Mouse (Mus musculus) myocyte (in vitro differentiated cells): ENCODE measurements at regions not wholly inside any gene's neighbourhood (a gene's known extent, or its start where the extent isn't known, plus 50 kb on each side); places are given as distances from the start of the nearest gene placed in this dataset.
A peak's percentile ranks its signal among the peaks of the same experiment; 100 is the strongest.
"Not testable (repeated sequence)": the region's sequence is repeated elsewhere in the genome, so short reads cannot be mapped to it uniquely, and the experiment has no call there.

Source experiments
- H3K27me3 ChIP-seq: one replicate; pipeline ENCODE4 v1.6.1; 2011; ENCODE audit not compliant: control insufficient read depth, insufficient read depth, insufficient read length
- H3K36me3 ChIP-seq: one replicate; pipeline ENCODE4 v1.6.1; 2011; ENCODE audit not compliant: control insufficient read depth, insufficient read depth
- H3K4me2 ChIP-seq: one replicate; pipeline ENCODE4 v1.6.1; 2011; ENCODE audit warnings: low read depth, control low read depth
- H3K4me3 ChIP-seq: one replicate; pipeline ENCODE4 v1.5.1; 2011; ENCODE audit warnings: mild to moderate bottlenecking, control low read depth, moderate library complexity
- H3K79me2 ChIP-seq: one replicate; pipeline ENCODE4 v1.6.1; 2011; ENCODE audit not compliant: control insufficient read depth, insufficient read depth
- H3ac ChIP-seq: one replicate; pipeline ENCODE4 v1.6.1; 2011; ENCODE audit not compliant: control insufficient read depth, insufficient read length
- CEBPB ChIP-seq: IDR thresholded peaks from 2 replicates; pipeline ENCODE4 v1.6.1; 2011; ENCODE audit warnings: mild to moderate bottlenecking, moderate library complexity; ENCODE audit not compliant: poor library complexity, insufficient read depth, severe bottlenecking
- E2F4 ChIP-seq: IDR thresholded peaks from one replicate; pipeline ENCODE4 v1.6.1; 2011; ENCODE audit warnings: mild to moderate bottlenecking, control low read depth, moderate library complexity; ENCODE audit not compliant: insufficient read depth
- MAX ChIP-seq: IDR thresholded peaks from one replicate; pipeline ENCODE4 v1.6.1; 2011; ENCODE audit warnings: low read depth, mild to moderate bottlenecking, control low read depth
- MYOD1 ChIP-seq, 3 experiments: IDR thresholded peaks; one replicate each; pipeline ENCODE4 v1.6.1; 2011; ENCODE audit warnings: control low read depth in 2 of 3, low read depth in 2 of 3, mild to moderate bottlenecking in 2 of 3, moderate library complexity in 1 of 3; ENCODE audit not compliant: insufficient read length in 2 of 3, control insufficient read depth in 1 of 3
- MYOG ChIP-seq, 3 experiments: IDR thresholded peaks; one replicate each; pipeline ENCODE4 v1.6.1; 2011; ENCODE audit warnings: control low read depth in 2 of 3, low read depth in 2 of 3, mild to moderate bottlenecking in 2 of 3; ENCODE audit not compliant: insufficient read length in 2 of 3, control insufficient read depth in 1 of 3, insufficient read depth in 1 of 3
- POLR2A ChIP-seq: IDR thresholded peaks from one replicate; pipeline ENCODE4 v1.6.1; 2011; ENCODE audit warnings: low read depth, mild to moderate bottlenecking, control low read depth, moderate library complexity; ENCODE audit not compliant: insufficient read length
- POLR2AphosphoS2 ChIP-seq: IDR thresholded peaks from one replicate; pipeline ENCODE4 v1.6.1; 2011; ENCODE audit warnings: low read depth, control low read depth; ENCODE audit not compliant: insufficient read length
- REST ChIP-seq: IDR thresholded peaks from one replicate; pipeline ENCODE4 v1.6.1; 2011; ENCODE audit warnings: mild to moderate bottlenecking, control low read depth, moderate library complexity; ENCODE audit not compliant: insufficient read depth, insufficient read length
- SRF ChIP-seq: IDR thresholded peaks from one replicate; pipeline ENCODE4 v1.6.1; 2011; ENCODE audit warnings: low read depth; ENCODE audit not compliant: control insufficient read depth, insufficient read length
- TCF12 ChIP-seq: IDR thresholded peaks from one replicate; pipeline ENCODE4 v1.6.1; 2011; ENCODE audit warnings: mild to moderate bottlenecking, control low read depth; ENCODE audit not compliant: poor library complexity, insufficient read depth, severe bottlenecking
- TCF3 ChIP-seq: IDR thresholded peaks from one replicate; pipeline ENCODE4 v1.6.1; 2011; ENCODE audit warnings: low read depth, control low read depth; ENCODE audit not compliant: insufficient read length
- USF1 ChIP-seq: IDR thresholded peaks from one replicate; pipeline ENCODE4 v1.6.1; 2011; ENCODE audit warnings: low read depth, mild to moderate bottlenecking, control low read depth, moderate library complexity

DNA sequence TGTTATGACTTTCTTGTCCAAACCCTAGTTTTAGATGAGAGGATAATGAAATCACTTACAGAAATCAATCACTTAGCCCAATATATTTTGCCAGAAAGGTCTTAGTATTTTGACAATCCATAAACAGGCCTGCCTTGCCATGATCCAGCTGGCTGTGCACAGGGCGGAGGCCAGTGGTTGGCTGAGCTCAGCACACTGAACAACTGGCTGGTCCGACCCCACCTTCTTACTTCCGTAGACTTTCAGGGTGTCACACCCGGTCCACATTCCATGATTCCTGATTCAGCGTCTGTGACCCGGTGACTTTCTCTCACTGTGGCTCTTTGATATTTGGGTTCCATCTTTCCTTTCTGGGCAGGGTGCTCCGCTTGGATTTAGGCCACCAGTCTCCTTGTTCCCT is 133.8 kb downstream of the Phlda1 start:
- Histone ChIP-seq H3K36me3 (no peaks in the 10 kb centered on the region), H3K27me3 (no peaks in the 10 kb centered on the region), H3ac (no peak overlapping the region), H3K4me3 (no peak overlapping the region), H3K4me2 (no peak overlapping the region), H3K79me2 (no peaks in the 10 kb centered on the region)
- TF ChIP-seq USF1 (no peak), MYOD1 (IDR thresholded peaks at IDR 0.05; ENCODE audit: control insufficient read depth in 1 of 3, insufficient read length in 2 of 3, low read depth in 2 of 3) (peak in 1 of 3 experiments; percentile 72), POLR2AphosphoS2 (no peak), MAX (no peak), MYOG (IDR thresholded peaks at IDR 0.05; ENCODE audit: control insufficient read depth in 1 of 3, insufficient read depth in 1 of 3, insufficient read length in 2 of 3, low read depth in 2 of 3) (peak in 1 of 3 experiments; percentile 72), POLR2A (no peak)

DNA sequence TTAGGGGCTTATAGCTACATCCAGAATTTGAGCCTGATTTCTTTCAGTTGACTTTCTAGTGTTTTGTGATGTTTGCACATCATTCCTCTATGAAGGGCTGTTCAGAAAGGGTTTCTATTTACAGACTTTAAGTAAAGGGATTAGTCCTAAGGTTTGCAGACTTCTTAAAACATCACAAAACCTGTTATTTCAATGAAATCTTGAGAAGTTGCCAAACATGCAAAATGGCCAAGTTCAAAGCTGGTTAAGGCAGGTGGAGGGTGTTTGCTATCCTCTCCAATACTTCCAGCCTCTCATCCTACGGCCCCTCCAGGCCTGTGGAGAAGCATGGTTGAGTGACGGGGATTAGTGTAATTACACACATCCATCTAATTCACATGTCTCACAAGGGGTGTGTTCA is 136.6 kb downstream of the Phlda1 start:
- H3K27me3 ChIP-seq, result no peaks in the 10 kb centered on the region
- no peak overlapping the region for H3K4me2 ChIP-seq
- H3ac ChIP-seq, result no peak overlapping the region
- H3K36me3 ChIP-seq, result no peaks in the 10 kb centered on the region
- no peak overlapping the region for H3K4me3 ChIP-seq
- TF ChIP-seq REST (no peak), CEBPB (no peak), POLR2AphosphoS2 (no peak), MYOG (IDR thresholded peaks at IDR 0.05; ENCODE audit: control insufficient read depth in 1 of 3, insufficient read depth in 1 of 3, insufficient read length in 2 of 3, low read depth in 2 of 3) (no peak), MAX (no peak), TCF12 (no peak), USF1 (no peak), TCF3 (no peak), SRF (no peak), E2F4 (no peak), MYOD1 (IDR thresholded peaks at IDR 0.05; ENCODE audit: control insufficient read depth in 1 of 3, insufficient read length in 2 of 3, low read depth in 2 of 3) (no peak)
- H3K79me2 ChIP-seq, result no peaks in the 10 kb centered on the region

DNA sequence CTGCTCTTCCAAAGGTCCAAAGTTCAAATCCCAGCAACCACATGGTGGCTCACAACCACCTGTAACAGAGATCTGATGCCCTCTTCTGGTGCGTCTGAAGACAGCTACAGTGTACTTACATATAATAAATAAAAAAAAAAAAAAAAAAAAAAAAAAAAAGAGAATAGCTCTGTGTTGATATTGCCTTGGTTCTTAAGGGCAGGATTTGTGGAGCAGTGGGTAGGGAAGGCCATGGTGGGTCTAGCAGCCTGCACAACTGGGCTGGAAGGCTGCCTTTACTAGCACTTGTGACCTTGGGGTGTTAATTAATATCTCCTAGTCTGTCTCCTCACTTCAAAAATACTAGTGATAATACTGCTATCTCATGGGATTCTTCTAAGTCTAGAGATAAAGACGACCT is 147.7 kb downstream of the Phlda1 start:
- not testable (repeated sequence) for H3K4me3 ChIP-seq, H3K36me3 ChIP-seq, H3K4me2 ChIP-seq, H3K79me2 ChIP-seq, H3ac ChIP-seq, H3K27me3 ChIP-seq

GRCm38 (mm10) chr10:111654364-111655226 is 148.5 kb downstream of the Phlda1 start:
- H3K4me2 ChIP-seq, result no peak overlapping the region
- TF ChIP-seq REST, result no peak
- no peak for TF ChIP-seq MYOG (IDR thresholded peaks at IDR 0.05; ENCODE audit: control insufficient read depth in 1 of 3, insufficient read depth in 1 of 3, insufficient read length in 2 of 3, low read depth in 2 of 3)
- no peak for TF ChIP-seq TCF3
- TF ChIP-seq SRF, result no peak
- no peak for TF ChIP-seq MAX
- no peak for TF ChIP-seq TCF12
- no peak for TF ChIP-seq CEBPB
- no peak for TF ChIP-seq POLR2A
- TF ChIP-seq POLR2AphosphoS2, result no peak
- TF ChIP-seq E2F4, result no peak
- no peak for TF ChIP-seq USF1
- no peak for TF ChIP-seq MYOD1 (IDR thresholded peaks at IDR 0.05; ENCODE audit: control insufficient read depth in 1 of 3, insufficient read length in 2 of 3, low read depth in 2 of 3)
- no peaks in the 10 kb centered on the region for H3K27me3 ChIP-seq
- H3ac ChIP-seq, result no peak overlapping the region
- H3K4me3 ChIP-seq, result no peak overlapping the region
- H3K79me2 ChIP-seq, result no peaks in the 10 kb centered on the region
- H3K36me3 ChIP-seq, result no peaks in the 10 kb centered on the region

DNA sequence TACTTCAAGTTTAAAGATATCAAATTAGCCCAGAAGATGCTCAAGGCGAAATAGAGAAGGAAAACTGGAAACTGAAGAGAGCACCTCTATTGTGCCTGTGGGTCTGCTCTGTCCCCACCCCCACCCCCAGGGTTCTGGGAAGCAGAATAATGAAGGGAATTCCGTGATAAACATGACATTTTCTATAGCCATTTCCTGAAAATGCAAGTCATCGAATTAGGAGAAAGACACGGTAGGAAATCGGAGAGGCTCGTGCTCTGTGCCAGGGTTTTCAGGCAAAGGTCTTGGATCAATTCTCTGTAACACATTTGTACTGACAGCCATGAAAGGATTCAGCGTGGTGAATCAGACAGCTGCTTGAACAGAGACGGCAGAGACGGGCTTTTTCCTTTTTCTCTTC is 152.7 kb downstream of the Phlda1 start:
- H3ac ChIP-seq, result no peak overlapping the region
- H3K27me3 ChIP-seq, result no peaks in the 10 kb centered on the region
- no peaks in the 10 kb centered on the region for H3K79me2 ChIP-seq
- no peaks in the 10 kb centered on the region for H3K36me3 ChIP-seq
- H3K4me2 ChIP-seq, result no peak overlapping the region
- H3K4me3 ChIP-seq, result no peak overlapping the region
- TF ChIP-seq MAX (no peak), TCF3 (no peak), POLR2A (no peak), TCF12 (no peak), MYOG (IDR thresholded peaks at IDR 0.05; ENCODE audit: control insufficient read depth in 1 of 3, insufficient read depth in 1 of 3, insufficient read length in 2 of 3, low read depth in 2 of 3) (no peak), E2F4 (no peak), SRF (no peak), USF1 (no peak), POLR2AphosphoS2 (no peak), REST (no peak), MYOD1 (IDR thresholded peaks at IDR 0.05; ENCODE audit: control insufficient read depth in 1 of 3, insufficient read length in 2 of 3, low read depth in 2 of 3) (no peak)
